Mouse (Mus musculus) cerebellum, adult 2 months (tissue): Measurements from ENCODE around the gene Optn.

ENCODE experiments used
- CTCF ChIP-seq: fragments of 200-500 bp; IDR thresholded peaks from 2 replicates; pipeline ENCODE4 v1.5.1; 2011; ENCODE audit warnings: low read depth, mild to moderate bottlenecking, control low read depth, low read length, moderate library complexity, borderline replicate concordance; ENCODE audit not compliant: insufficient read depth
- POLR2A ChIP-seq: fragments of 200-500 bp; IDR thresholded peaks from 2 replicates; pipeline ENCODE4 v1.6.1; 2011; ENCODE audit warnings: low read length, control low read depth, borderline replicate concordance; ENCODE audit not compliant: insufficient read depth

DNA sequence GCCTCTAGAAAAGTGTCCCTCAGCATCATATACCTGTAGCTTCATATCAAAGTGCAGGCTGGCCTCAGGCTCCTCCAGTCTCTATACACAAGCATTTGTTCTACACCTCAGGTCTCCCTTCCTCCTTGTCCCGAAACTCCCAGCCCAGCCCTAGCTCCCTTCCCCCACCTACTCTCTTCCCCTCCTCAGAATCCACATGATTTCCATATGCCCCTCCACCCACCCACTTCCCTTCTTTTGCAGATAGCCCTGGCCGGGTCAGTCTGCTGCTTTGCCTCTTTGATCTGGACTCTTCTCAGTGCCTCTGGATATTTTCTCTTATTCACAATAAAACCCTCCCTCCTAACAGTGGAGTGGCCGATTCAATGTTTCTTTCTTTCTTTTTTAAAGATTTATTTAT lies 19.5 kb downstream of the Optn start:
- TF ChIP-seq POLR2A, result no peak
- no peak for TF ChIP-seq CTCF
